Comparison of ENCODE assay signal across 26 mouse cellular contexts in the genomic region with DNA sequence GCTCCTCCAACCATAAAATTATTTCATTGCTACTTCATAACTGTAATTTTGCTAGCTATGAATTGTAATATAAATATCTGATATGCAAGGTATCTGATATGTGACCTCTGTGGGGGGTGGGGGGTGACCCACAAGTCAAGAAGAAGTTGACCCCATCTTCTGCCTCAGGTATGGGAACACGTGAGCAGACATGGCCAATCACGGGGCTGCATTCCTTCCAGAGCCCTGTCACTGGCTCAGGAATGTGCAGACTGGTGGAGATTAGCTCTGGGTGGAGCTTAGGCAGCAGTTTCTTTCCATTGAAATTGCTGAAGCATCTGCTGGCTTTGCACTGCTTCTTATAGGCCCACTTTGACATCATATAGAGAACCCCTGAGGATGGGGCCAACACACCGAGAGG. TPM values are rescaled to one million over a fixed set of nuclear protein-coding genes. Genes with fewer than 3 reads are reported as not detected.
"Had no signal": no experiment of that assay in that cellular context is flagged by ENCODE, and none has a peak within 500 bp of the region (broad histone marks: within the 10 kb centered on the region; RNA-seq: fewer than 3 reads in every experiment).

No protein-coding gene starts in this region.

- H3K9me3 ChIP-seq: heart, embryonic 10.5 days; heart, embryonic 12.5 days; hindbrain, embryonic 10.5 days; hindbrain, embryonic 12.5 days; intestine, embryonic 15.5 days; limb, embryonic 12.5 days; limb, embryonic 15.5 days; liver, embryonic 13.5 days had no signal

- H3K4me2 ChIP-seq: heart, embryonic 12.5 days; hindbrain, embryonic 12.5 days; hindbrain, embryonic 14.5 days; intestine, embryonic 15.5 days; limb, embryonic 12.5 days; limb, embryonic 15.5 days; liver, embryonic 13.5 days had no signal

- H3K9ac ChIP-seq: heart, embryonic 12.5 days; hindbrain, embryonic 12.5 days; hindbrain, embryonic 14.5 days; intestine, embryonic 15.5 days; limb, embryonic 12.5 days; limb, embryonic 15.5 days; liver, embryonic 13.5 days had no signal

- H3K4me3 ChIP-seq: gastrocnemius, adult 2 months; heart, embryonic 10.5 days; heart, embryonic 12.5 days; hindbrain, embryonic 10.5 days; hindbrain, embryonic 12.5 days; intestine, embryonic 15.5 days; layer of hippocampus, adult 2 months; left cerebral cortex, adult 2 months; limb, embryonic 12.5 days; limb, embryonic 15.5 days; liver, embryonic 13.5 days had no signal

- ATAC-seq: hindbrain, embryonic 16.5 days; inflammation-experienced regulatory T-cells, adult 6 months; intestine, embryonic 15.5 days; intestine, postnatal 0 days had no signal

- H3K27me3 ChIP-seq: intestine, embryonic 15.5 days; limb, embryonic 12.5 days had no signal

- H3K36me3 ChIP-seq: heart, embryonic 10.5 days; heart, embryonic 12.5 days; hindbrain, embryonic 10.5 days; hindbrain, embryonic 12.5 days; intestine, embryonic 15.5 days; limb, embryonic 12.5 days; limb, embryonic 15.5 days; liver, embryonic 13.5 days had no signal

- H3K27ac ChIP-seq: gastrocnemius, adult 2 months; heart, embryonic 10.5 days; hindbrain, embryonic 10.5 days; hindbrain, embryonic 12.5 days; hindbrain, embryonic 14.5 days; intestine, embryonic 15.5 days; layer of hippocampus, adult 2 months; left cerebral cortex, adult 2 months; limb, embryonic 12.5 days; limb, embryonic 15.5 days; liver, embryonic 13.5 days had no signal

- DNase-seq: gastrocnemius, adult 2 months; gastrocnemius, postnatal 10 days; gastrocnemius, postnatal 25 days; heart, adult 18-20 months; heart, postnatal 10 days; heart, postnatal 4 days; kidney, adult 18-20 months; kidney, adult 8-10 months; kidney, postnatal 10 days; kidney, postnatal 25 days; kidney, postnatal 4 days; left cerebral cortex, postnatal 4 days; liver, embryonic 13.5 days had no signal

RNA-seq across cellular contexts. Expression of a gene that starts 4.9 kb away (rescaled TPM):
- polyA plus RNA-seq: inflammation-experienced regulatory T-cells, adult 6 months had no signal
